Mouse (Mus musculus) testis, postnatal 10 days (tissue): Measurements from ENCODE around the gene Tnrc6a.

Source experiments
- DNase-seq: peaks from one replicate; pipeline ENCODE4 v3.0.0; 2021; ENCODE audit warnings: low spot score

The Tnrc6a gene

DNA sequence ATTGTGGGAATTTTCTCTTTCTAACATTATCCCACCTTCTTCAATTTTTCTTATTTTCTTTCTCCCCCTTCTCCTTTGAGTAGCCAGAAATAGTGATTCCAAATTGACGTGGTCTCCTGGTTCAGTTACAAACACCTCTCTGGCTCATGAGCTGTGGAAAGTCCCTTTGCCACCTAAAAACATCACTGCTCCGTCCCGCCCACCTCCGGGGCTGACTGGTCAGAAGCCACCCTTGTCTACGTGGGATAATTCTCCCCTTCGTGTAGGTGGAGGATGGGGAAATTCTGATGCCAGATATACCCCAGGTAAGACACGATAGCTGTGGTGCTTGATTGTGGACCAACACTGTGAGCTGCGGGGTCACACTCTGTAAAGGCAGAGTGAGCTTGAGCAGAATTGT is 66.1 kb downstream of the Tnrc6a start:
- DNase-seq, result no peak

DNA sequence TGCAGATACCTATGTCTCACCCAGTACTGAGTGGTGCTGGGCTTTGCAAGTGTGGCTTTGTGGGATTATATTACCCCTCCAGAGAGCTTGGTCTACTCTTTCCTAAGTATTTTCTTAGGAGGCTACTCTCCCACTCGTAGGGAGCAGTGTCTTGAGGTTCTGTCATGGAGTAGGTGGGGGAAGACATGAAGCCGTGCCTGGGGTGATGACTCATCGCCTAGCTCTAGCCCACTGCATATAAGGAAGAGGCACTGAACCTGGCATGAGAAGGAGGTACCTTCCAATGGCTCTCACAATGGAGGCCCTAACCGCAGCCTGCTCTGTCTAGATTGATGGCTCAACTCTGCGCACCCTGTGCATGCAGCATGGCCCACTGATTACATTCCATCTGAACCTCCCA is 68.0 kb downstream of the Tnrc6a start:
- no peak for DNase-seq

DNA sequence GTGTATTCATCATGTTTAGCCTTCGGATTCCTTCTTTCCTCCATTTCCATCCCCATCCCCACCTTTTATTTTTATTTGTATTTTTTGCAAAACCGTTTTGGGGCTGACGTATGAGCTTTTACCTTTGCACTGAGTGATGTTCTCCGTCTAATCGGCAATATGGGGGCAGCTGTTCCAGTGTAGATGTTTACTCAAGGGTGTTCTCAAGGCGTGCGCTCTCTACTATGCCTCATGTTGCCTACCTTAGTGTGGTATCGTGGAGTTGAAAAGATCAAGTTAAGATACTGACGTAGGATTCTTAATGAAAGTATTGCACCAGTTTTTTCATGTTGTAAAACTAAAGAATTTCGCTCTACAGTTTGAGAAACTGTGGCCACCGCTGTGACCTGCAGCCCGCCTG is 69.5 kb downstream of the Tnrc6a start:
- no peak for DNase-seq

GRCm38 (mm10) chr7:123194696-123195095 is 71.0 kb downstream of the Tnrc6a start:
- DNase-seq, result no peak

- DNase-seq, result no peak
These were observed 72.7 kb downstream of the Tnrc6a start for GRCm38 (mm10) chr7:123196432-123196831.

DNA sequence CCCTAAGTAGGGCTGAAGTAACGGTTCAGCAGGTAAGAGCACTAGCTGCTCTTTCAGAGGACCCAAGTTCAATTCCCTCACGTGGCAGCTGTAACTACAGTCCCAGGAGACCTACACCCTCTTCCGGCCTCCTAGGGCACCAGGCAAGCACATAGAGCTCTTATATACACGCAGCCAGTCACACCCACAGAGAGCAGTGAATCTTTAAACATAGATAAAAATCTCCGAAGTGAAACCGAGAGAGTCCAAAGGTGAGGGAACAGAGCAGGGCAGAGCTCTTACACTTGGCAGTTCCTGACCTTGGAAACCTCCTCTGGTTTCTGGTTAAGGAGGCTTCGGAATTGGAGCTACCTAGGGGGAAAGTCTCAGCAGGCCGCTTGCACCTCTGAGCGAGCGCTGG is 75.0 kb downstream of the Tnrc6a start:
- no peak for DNase-seq

- no peak for DNase-seq
These were observed 75.5 kb downstream of the Tnrc6a start for GRCm38 (mm10) chr7:123199151-123199550.

DNA sequence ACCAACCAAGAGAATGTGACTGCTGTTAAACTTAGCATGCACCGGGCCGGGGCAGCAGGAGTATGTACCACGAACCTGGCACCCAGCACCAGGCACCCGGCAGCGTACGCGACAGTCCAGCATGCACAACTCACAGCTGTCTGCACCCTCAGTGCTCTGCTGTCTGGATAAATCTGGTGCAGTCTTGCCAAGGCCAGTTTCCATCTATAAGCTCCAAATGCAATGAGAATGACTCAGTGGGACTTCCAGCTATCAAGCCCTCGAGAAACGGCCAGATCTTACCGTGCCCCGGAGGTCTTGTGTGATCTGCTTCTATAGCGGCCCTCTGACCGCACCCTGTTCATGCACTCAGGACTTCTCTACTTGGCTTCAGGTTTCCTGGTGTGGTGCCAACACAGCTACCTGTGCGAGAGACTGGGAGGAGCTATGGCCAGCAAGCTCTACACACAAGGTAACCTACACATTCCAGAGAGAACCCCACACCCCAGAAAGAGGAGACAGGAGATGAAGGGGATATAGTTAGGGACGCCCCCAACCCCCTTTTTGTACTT is 76.0 kb downstream of the Tnrc6a start:
- DNase-seq, result no peak

DNA sequence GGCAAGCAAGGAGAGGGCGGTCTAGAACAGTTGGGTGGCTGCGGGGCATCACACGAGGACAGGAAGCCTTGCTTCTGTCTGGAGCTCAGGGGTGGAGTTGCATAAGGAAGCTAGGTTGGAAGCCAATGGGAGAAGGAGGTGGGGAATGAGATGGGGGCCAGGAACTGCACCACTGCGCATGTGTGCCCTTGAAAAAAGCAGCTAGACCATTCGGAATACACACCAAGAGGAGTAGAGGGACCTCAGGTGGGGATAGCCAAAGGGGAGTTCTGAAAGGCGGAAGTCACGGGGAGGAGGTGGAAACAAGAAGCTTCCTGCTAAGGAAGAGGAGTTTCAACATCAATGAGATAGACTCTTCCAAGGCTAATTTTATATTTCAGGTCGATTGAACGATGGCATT is 77.0 kb downstream of the Tnrc6a start:
- DNase-seq, result no peak

GRCm38 (mm10) chr7:123205261-123205660 is 81.6 kb downstream of the Tnrc6a start:
- DNase-seq, result peak; percentile 81

GRCm38 (mm10) chr7:123207561-123207960 is 83.9 kb downstream of the Tnrc6a start:
- DNase-seq, result no peak

DNA sequence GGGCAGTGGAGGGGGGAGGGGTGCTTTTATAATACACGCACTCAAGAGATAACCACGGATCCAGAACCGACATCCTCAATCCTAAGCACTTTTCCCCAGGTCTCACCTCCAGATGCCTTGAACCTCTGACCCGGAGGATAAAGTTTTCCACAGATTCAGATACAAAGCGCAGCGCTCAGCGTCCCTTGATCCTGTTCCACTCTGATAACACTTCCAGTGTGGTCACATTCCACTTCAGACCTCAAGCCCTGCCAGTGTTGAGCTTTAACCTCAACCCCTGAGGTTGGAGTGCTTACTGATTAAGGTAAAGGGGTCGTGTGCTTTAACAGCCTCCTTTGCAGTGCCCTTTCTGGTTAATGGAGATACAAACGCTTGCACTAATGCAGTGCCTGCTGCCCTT is 86.2 kb downstream of the Tnrc6a start:
- no peak for DNase-seq

DNA sequence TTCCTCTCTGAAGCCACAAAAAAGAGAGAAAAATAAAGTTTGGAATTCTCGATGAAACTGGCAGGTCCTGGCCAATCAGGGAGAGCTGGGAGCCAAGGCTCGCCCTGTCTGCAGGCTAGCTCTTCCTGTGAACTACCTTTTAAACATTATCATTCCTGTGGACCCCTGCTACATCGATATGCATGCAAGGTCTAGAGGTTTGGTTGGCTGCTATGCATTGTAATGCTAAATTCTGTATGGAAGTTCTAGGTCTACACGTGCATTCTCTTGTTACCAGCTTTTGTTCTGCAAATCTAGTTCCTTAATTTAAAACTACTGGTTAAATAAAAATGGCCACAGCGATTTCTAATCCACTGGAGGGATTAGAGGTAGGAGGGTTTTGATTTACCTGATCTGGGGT is 87.8 kb downstream of the Tnrc6a start:
- DNase-seq, result no peak

DNA sequence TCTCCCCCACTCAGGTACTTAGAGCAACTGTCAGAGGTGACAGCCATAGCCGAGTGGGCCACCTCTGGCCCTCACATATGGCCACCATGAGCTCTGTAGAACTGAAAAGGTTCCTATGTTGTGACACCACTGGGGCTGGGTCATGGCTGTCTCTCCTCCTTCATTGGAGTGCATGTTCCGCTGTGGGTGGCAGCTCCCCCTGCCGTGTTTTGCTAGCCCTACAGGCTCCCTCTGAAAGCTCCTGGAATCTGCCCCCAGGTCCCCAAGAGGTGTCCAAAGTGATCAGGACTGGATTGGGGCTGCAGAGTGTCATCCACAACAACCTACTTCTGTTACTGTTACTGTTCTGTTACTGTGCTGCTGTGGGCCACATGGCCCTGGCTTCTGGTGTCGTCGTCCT is 88.6 kb downstream of the Tnrc6a start:
- DNase-seq, result no peak

GRCm38 (mm10) chr7:123214365-123215075 is 90.8 kb downstream of the Tnrc6a start, which contains the start of gene Slc5a11:
Gene Slc5a11, plus strand, starts transcription at chr7:123214780.
- DNase-seq, result no peak

DNA sequence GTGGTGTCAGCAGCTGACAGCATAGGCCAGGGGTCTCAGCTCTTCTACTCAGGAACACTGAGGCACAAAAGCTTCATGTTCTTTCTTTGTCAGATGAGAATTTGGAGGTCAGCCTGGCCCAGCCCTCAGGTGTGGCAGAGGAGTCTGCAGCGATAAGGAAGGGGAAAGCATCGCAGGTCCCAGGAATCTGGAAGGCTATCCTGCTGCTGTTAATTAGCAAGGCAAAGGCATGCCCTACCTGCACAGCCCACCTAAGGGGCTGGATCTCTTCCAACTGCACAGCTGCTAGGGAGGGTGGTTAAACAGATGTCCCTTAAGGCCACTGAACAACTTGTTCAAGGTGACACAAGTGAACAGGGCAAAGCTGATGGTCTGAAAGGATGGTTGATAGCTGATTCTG is 91.5 kb downstream of the Tnrc6a start:
- no peak for DNase-seq

- DNase-seq, result no peak
These were observed 94.0 kb downstream of the Tnrc6a start for GRCm38 (mm10) chr7:123217448-123218354.

GRCm38 (mm10) chr7:123218620-123219019 is 94.9 kb downstream of the Tnrc6a start:
- DNase-seq, result no peak

GRCm38 (mm10) chr7:123219781-123220632 is 96.3 kb downstream of the Tnrc6a start:
- no peak for DNase-seq

- no peak for DNase-seq
These were observed 96.9 kb downstream of the Tnrc6a start for GRCm38 (mm10) chr7:123220633-123220942.

DNA sequence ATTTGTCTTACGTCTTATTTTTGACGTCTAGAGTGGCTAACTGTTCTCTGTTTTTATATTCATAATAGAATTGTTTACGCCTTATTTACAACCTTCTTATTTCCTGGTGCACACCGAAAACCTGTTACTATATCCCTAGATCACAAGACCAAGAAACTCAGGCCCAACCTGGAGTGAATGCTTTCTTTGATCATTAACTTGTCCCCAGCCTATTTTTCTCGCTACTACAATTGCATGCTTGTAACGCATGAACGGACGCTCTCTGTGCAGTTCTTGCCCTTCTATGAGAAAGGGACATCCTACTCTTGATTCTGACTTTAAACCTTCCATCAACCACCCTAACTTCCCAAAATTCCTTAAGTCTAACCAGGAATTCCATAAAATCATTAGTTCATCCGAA is 100.4 kb downstream of the Tnrc6a start:
- no peak for DNase-seq

- no peak for DNase-seq
These were observed 101.5 kb downstream of the Tnrc6a start for GRCm38 (mm10) chr7:123225159-123225558.
